Mouse (Mus musculus) macrophage (primary cell): Measurements from ENCODE around the gene Topors. TPM values are rescaled to one million over a fixed set of nuclear protein-coding genes. Genes with fewer than 3 reads are reported as not detected.

Experiments
- H3K27ac ChIP-seq: fragments of 350-480 bp; formaldehyde crosslinking; 2 replicates; pipeline ENCODE4 v1.9.0; 2021
- H3K36me3 ChIP-seq: fragments of 350-480 bp; formaldehyde crosslinking; 2 replicates; pipeline ENCODE4 v1.9.0; 2021; ENCODE audit errors: inconsistent target
- H3K4me3 ChIP-seq: fragments of 350-480 bp; formaldehyde crosslinking; 2 replicates; pipeline ENCODE4 v1.9.0; 2021; ENCODE audit errors: inconsistent target
- H3K79me2 ChIP-seq: fragments of 350-480 bp; formaldehyde crosslinking; 2 replicates; pipeline ENCODE4 v1.9.0; 2021; ENCODE audit errors: inconsistent target
- WGBS: methylation state at CpG from one replicate; pipeline ENCODE4 v1.1.7; 2026; ENCODE audit warnings: inconsistent platforms; ENCODE audit not compliant: missing documents; 5-methylcytosine and 5-hydroxymethylcytosine counted together
- polyA plus RNA-seq: library from polyadenylated mRNA; stranded (reverse); fragments of 250-400 nt; gene quantifications from 3 replicates; pipeline ENCODE4 v1.2.4, GENCODE M21; 2018; ENCODE audit warnings: inconsistent platforms

Topors gene
- polyA plus RNA-seq, 1 experiment from 2014 or later = 53.7 TPM

DNA sequence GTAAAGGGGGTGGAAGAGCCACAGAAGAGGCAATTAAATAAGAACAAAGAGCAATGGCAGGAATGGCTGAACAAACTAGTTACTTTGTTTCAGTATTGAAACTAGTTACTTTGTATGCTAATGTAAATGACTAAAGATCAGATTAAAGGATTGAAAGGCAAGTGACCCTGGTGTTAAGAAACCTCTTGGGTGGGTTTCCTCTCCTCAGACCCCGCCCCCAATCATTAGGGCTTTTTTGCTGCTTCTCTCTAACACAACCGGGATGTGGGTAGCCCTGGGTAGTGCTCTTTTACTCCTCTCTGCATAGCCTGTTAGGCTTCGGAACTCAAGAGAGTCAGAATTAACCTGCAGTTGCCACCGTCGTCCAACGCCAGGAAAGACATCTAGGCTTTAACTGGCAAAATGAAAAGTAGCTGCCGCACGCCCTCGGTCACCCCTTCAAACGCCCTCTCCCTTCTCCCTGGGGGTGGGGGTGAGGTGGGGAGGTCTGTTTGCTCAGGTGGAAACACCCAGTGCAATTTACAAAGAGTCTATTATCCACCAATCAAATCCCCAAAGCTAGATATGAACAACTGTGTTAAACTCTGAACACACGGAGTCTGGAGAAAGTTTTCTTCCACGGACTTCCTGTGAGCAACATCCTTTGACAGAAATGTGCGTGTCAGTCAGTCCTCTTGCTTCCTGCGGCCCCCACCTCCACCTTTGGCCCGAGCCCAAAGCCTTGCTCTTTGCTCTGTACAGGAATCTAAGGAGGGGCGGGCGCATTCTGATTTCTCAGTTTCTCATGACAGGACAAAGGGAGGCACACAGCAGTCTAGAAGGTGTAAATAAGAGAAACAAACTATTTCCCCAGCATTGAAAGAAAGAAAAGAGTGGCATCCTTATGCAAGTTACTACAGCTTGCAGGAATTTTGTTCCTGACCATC is 30.9 kb downstream of the Topors start:
- Histone ChIP-seq H3K36me3 (peaks cover 14% of the 10 kb centered on the region), H3K4me3 (peak overlapping the region; percentile 92), H3K27ac (peak overlapping the region; percentile 82), H3K79me2 (peaks cover 58% of the 10 kb centered on the region)
- WGBS = under 1% methylated on average over 17 of the region's 17 CpGs

DNA sequence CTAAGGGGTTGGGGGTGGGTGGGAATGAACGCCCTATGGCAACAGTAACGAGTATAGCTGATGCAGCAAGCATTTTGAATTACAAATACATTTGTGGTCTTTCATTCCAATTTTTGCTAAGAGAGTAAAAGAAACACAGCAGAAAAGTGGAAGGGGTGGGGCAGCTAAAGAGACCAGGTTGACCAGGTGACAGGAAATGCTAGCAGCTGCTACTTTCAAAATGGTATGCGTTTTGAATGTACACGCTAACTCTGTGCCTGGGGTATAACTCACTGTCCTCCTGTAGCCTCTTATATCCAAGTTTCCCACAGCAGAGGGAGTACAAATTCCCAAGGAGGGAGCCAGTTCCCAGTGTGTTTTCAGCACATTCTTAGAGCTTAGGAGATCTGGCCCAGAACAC is 32.8 kb downstream of the Topors start:
- Histone ChIP-seq H3K27ac (no peak overlapping the region), H3K36me3 (peaks cover 24% of the 10 kb centered on the region), H3K79me2 (peaks cover 77% of the 10 kb centered on the region), H3K4me3 (no peak overlapping the region)
- WGBS = 58% methylated on average over 4 of the region's 4 CpGs

DNA sequence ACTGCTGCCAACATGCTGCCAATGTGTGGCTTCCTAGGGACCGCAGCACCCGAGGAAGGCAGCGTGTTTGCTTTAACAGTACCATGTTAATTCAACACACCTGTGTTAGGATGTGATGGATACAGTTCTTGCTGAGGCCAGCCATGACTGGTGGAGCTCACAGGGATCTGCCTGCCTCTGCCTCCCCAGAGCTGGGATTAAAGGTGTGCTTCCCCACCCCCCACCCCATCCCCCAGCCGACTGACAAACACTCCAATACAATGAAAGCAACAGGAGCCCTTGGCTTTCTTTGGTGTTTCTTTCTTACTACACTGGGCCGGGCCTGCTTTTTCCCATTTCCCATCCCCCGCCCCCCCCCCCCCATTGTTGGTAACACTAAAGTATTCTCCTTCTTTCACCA is 35.4 kb downstream of the Topors start:
- no peak overlapping the region for H3K4me3 ChIP-seq
- 98% methylated on average over 6 of the region's 6 CpGs for WGBS
- no peak overlapping the region for H3K27ac ChIP-seq
- peaks cover 47% of the 10 kb centered on the region for H3K36me3 ChIP-seq
- H3K79me2 ChIP-seq = peaks cover 98% of the 10 kb centered on the region

DNA sequence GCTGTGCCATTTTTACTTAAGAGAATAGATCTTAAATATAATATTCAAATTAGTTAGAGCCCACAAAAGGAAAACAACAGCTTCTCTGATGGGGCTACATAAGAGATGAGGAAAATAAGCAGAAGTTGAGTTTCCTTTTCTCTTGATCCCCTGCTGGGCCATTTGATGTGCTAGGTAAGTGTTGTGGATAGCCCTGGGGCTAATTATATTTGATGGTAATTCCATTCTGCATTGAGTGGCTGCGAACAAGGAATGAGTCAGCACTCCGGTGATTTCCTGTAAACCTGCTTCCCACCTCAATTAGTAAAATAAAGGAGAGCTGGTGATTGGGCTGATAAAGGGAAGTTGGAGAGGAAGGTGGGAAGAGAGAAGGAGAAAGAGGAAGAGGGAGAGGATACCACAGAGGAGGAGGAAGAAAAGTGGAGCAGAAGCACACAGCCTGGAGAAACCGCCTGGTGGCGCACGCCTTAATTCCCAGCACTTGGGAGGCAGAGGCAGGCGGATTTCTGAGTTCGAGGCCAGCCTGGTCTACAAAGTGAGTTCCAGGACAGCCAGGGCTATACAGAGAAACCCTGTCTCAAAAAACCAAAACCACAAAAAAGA is 36.5 kb downstream of the Topors start:
- H3K4me3 ChIP-seq = no peak overlapping the region
- H3K36me3 ChIP-seq = peaks cover 58% of the 10 kb centered on the region
- no peak overlapping the region for H3K27ac ChIP-seq
- H3K79me2 ChIP-seq = peaks cover 87% of the 10 kb centered on the region
- 19% methylated on average over 2 of the region's 7 CpGs for WGBS

DNA sequence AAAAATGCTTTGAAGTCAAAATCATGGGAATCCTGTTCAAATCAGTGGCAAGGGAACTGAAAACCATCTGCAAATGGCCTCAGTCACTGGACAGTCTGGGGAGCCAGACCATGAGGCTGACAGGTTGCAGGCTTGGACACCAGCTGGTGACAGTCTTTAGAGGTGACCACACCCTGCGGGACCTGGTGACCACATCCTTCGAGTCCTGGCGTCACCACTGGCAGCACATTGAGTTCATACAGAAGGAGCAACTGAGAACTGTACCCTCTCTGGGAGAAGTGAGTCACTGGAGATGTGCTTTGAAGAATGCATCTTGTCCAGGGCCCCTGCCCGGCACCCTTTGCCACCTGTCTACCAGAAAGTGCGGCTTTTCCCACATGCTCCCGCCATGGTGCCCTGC is 39.9 kb downstream of the Topors start:
- Histone ChIP-seq H3K79me2 (peaks cover 53% of the 10 kb centered on the region), H3K36me3 (peaks cover 87% of the 10 kb centered on the region), H3K4me3 (no peak overlapping the region), H3K27ac (no peak overlapping the region)
- WGBS = 96% methylated on average over 6 of the region's 6 CpGs

GRCm38 (mm10) chr4:40227886-40228285 is 41.8 kb downstream of the Topors start:
- Histone ChIP-seq H3K79me2 (peaks cover 35% of the 10 kb centered on the region), H3K4me3 (no peak overlapping the region), H3K36me3 (peaks cover 92% of the 10 kb centered on the region), H3K27ac (no peak overlapping the region)
- 100% methylated on average over 7 of the region's 7 CpGs for WGBS

- 96% methylated on average over 11 of the region's 11 CpGs for WGBS
- peaks cover 28% of the 10 kb centered on the region for H3K79me2 ChIP-seq
- no peak overlapping the region for H3K27ac ChIP-seq
- H3K36me3 ChIP-seq = peaks cover 93% of the 10 kb centered on the region
- no peak overlapping the region for H3K4me3 ChIP-seq
Measured at GRCm38 (mm10) chr4:40227131-40227530, 42.5 kb downstream of the Topors start.

- Histone ChIP-seq H3K36me3 (peaks cover 98% of the 10 kb centered on the region), H3K79me2 (peaks cover 17% of the 10 kb centered on the region), H3K27ac (no peak overlapping the region), H3K4me3 (no peak overlapping the region)
- WGBS = 89% methylated on average over 5 of the region's 5 CpGs
Measured at GRCm38 (mm10) chr4:40226095-40226494, 43.6 kb downstream of the Topors start.

- Histone ChIP-seq H3K36me3 (peaks cover 96% of the 10 kb centered on the region), H3K27ac (no peak overlapping the region)
- 88% methylated on average over 21 of the region's 21 CpGs for WGBS
Measured at GRCm38 (mm10) chr4:40221876-40222585, 47.6 kb downstream of the Topors start.

DNA sequence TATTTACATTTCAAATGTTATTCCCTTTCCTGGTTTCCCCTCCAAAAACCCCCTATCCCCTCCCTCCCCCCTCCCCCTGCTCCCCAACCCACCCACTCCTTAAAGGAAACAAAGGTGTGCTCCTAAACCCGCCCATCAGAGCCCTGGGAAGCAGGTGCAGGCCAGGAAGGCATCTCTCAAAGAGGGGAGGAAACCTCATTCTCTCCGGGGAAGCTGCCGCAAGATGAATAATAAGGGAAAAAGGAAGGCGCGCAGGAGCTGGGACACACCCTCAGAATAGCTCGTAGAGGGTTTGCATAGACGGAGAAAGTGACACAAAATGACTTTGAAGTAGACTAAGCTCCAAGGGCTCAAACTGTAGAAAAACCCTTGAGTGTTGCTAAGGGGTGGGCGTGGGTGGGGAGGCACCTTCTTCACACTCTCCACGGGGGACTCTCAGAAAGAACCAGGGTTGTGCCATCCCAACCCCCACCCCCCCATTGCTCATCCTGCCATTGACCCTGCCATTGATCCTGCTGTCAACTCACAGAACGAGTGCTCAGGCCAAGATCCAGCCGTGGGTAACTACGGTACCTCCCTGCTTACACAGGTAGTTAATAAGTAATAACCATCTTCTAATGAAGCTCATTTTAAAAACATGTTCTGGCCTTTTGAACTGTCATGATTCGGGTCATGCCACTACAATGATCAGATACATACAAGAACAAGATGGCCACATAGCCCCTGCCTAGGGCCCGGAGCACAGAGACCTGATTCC is 48.5 kb downstream of the Topors start:
- H3K27ac ChIP-seq = no peak overlapping the region
- H3K4me3 ChIP-seq = no peak overlapping the region
- WGBS = 87% methylated on average over 11 of the region's 14 CpGs
- H3K36me3 ChIP-seq = peaks cover 96% of the 10 kb centered on the region
- no peaks in the 10 kb centered on the region for H3K79me2 ChIP-seq

More at GRCm38 (mm10) chr4:40221876-40222585, 47.6 kb downstream of the Topors start:
- no peak overlapping the region for H3K4me3 ChIP-seq
- no peaks in the 10 kb centered on the region for H3K79me2 ChIP-seq

DNA sequence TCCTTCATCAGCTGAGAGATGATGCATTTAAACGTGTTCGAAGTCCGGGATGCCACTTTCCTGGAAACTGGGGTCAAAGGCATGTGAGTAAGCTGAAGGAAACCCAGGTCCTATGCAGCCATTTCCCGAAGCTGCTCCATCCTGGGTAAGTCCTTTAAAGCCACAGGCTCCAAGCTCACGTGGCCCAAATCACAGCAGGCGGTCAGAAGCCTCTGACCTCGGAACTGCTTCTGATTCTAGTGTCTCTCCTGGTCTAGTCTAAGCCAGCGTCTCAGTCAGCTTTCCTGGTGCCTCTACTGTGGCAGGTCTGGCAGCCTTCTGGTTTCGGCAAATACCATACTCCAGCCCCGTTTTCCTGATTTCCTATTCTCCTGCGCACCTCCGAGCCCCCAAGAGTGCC is 49.2 kb downstream of the Topors start:
- H3K36me3 ChIP-seq = peaks cover 93% of the 10 kb centered on the region
- H3K4me3 ChIP-seq = no peak overlapping the region
- no peaks in the 10 kb centered on the region for H3K79me2 ChIP-seq
- no peak overlapping the region for H3K27ac ChIP-seq
- 94% methylated on average over 12 of the region's 12 CpGs for WGBS

GRCm38 (mm10) chr4:40218382-40218781 is 51.3 kb downstream of the Topors start:
- Histone ChIP-seq H3K27ac (no peak overlapping the region), H3K79me2 (no peaks in the 10 kb centered on the region), H3K36me3 (peaks cover 91% of the 10 kb centered on the region), H3K4me3 (no peak overlapping the region)
- 74% methylated on average over 7 of the region's 7 CpGs for WGBS

GRCm38 (mm10) chr4:40217910-40218309 is 51.7 kb downstream of the Topors start:
- Histone ChIP-seq H3K27ac (no peak overlapping the region), H3K36me3 (peaks cover 91% of the 10 kb centered on the region), H3K4me3 (no peak overlapping the region), H3K79me2 (no peaks in the 10 kb centered on the region)
- WGBS = 70% methylated on average over 3 of the region's 3 CpGs

DNA sequence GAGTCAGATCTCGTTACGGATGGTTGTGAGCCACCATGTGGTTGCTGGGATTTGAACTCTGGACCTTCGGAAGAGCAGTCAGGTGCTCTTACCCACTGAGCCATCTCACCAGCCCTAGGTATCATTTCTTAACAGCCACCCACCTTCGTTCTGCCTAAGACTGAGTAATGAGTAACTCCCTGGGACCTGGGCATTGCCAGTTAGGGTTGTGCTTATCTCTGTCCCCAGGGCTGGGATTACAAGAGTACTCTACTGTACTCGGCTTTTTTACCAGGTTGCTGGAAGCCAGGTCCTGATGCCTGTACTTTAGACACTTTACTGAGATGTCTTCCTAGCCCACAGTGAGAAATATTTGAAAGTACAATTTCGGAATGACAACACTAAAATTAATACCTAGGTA is 57.5 kb downstream of the Topors start:
- Histone ChIP-seq H3K27ac (no peak overlapping the region), H3K79me2 (no peaks in the 10 kb centered on the region), H3K4me3 (no peak overlapping the region), H3K36me3 (peaks cover 90% of the 10 kb centered on the region)
- WGBS = 98% methylated on average over 3 of the region's 6 CpGs
